ENCODE assay signal across 8 mouse cellular contexts in genomic region chr2:6871281-6872130, GRCm38 (mm10).
DNase-seq lines count a peak whose midpoint lies in the region; ATAC-seq and TF ChIP-seq lines count a peak whose summit lies in the region.

No protein-coding gene starts in this region.

- H3K4me3 ChIP-seq in kidney, embryonic 15.5 days (replicated peaks): peak overlapping the region; percentile 68
- H3K4me3 ChIP-seq in embryonic fibroblast, embryonic 13.5 days (ENCODE audit: insufficient read depth, low read length): peak overlapping the region; percentile 89
- peak overlapping the region; percentile 83 for H3K4me3 ChIP-seq in kidney, embryonic 16.5 days (ENCODE audit: low read length)
- peak overlapping the region; percentile 96 for H3K4me3 ChIP-seq in midbrain, embryonic 15.5 days

- peaks cover 12% of the 10 kb centered on the region; the same call in 1 of the 2 replicates for H3K4me1 ChIP-seq in kidney, embryonic 15.5 days
- peaks cover 6% of the 10 kb centered on the region for H3K4me1 ChIP-seq in embryonic fibroblast, embryonic 13.5 days (ENCODE audit: control insufficient read depth, insufficient read depth, low read length)
- peaks cover 7% of the 10 kb centered on the region for H3K4me1 ChIP-seq in kidney, embryonic 16.5 days (ENCODE audit: insufficient read depth, low read length)
- peaks cover 65% of the 10 kb centered on the region for H3K4me1 ChIP-seq in midbrain, embryonic 15.5 days

- TF ChIP-seq POLR2A in embryonic fibroblast, embryonic 13.5 days (IDR thresholded peaks at IDR 0.05; ENCODE audit: low read depth, low read length): no peak

- peak overlapping the region; percentile 28; the same call in 1 of the 2 replicates for H3K27ac ChIP-seq in kidney, embryonic 15.5 days
- no peak overlapping the region for H3K27ac ChIP-seq in embryonic fibroblast, embryonic 13.5 days (ENCODE audit: insufficient read depth, low read length)
- H3K27ac ChIP-seq in kidney, embryonic 16.5 days (ENCODE audit: low read length): peak overlapping the region; percentile 53; the same call in 1 of the 2 replicates
- H3K27ac ChIP-seq in midbrain, embryonic 15.5 days: peak overlapping the region; percentile 96

- H3K36me3 ChIP-seq in kidney, embryonic 15.5 days: no peaks in the 10 kb centered on the region
- H3K36me3 ChIP-seq in kidney, embryonic 16.5 days (ENCODE audit: insufficient read depth, low read length): no peaks in the 10 kb centered on the region
- no peaks in the 10 kb centered on the region for H3K36me3 ChIP-seq in midbrain, embryonic 15.5 days (replicated peaks)

- DNase-seq in kidney, adult 18-20 months: no peak
- DNase-seq in R1 (ENCODE audit: low read depth, low spot score): peak; percentile 57
- DNase-seq in left cerebral cortex, adult 11 months (ENCODE audit: low spot score): no peak

- H3K4me2 ChIP-seq in kidney, embryonic 15.5 days: peak overlapping the region; percentile 96
- peak overlapping the region; percentile 96 for H3K4me2 ChIP-seq in kidney, embryonic 16.5 days (replicated peaks; ENCODE audit: low read depth, low read length)
- H3K4me2 ChIP-seq in midbrain, embryonic 15.5 days: peak overlapping the region; percentile 67

- H3K9ac ChIP-seq in kidney, embryonic 15.5 days: peak overlapping the region; percentile 57
- peak overlapping the region; percentile 82 for H3K9ac ChIP-seq in kidney, embryonic 16.5 days (replicated peaks; ENCODE audit: low read length)
- peak overlapping the region; percentile 97 for H3K9ac ChIP-seq in midbrain, embryonic 15.5 days

- H3K27me3 ChIP-seq in kidney, embryonic 15.5 days: peaks cover 39% of the 10 kb centered on the region
- H3K27me3 ChIP-seq in kidney, embryonic 16.5 days (ENCODE audit: insufficient read depth, low read length): peaks cover 16% of the 10 kb centered on the region
- H3K27me3 ChIP-seq in midbrain, embryonic 15.5 days (replicated peaks): no peaks in the 10 kb centered on the region

- peak; percentile 71 for ATAC-seq in kidney, embryonic 15.5 days (replicated peaks; ENCODE audit: low FRiP score)
- no peak; the same call in 1 of the 2 replicates for ATAC-seq in kidney, embryonic 16.5 days (ENCODE audit: low FRiP score, low TSS enrichment)
- peak; percentile 56 for ATAC-seq in midbrain, embryonic 15.5 days (replicated peaks)
- no peak for ATAC-seq in erythroid progenitor cell, adult 5-6 weeks (replicated peaks; ENCODE audit: low FRiP score, poor library complexity, severe bottlenecking)

- WGBS in kidney, embryonic 15.5 days: 3% methylated on average over 40 of the region's 40 CpGs
- WGBS in kidney, embryonic 16.5 days: 3% methylated on average over 33 of the region's 40 CpGs
- 2% methylated on average over 40 of the region's 40 CpGs for WGBS in midbrain, embryonic 15.5 days

- TF ChIP-seq CTCF in embryonic fibroblast, embryonic 13.5 days (IDR thresholded peaks at IDR 0.05; ENCODE audit: borderline replicate concordance, insufficient read depth, low read length): no peak

- H3K9me3 ChIP-seq in kidney, embryonic 15.5 days (replicated peaks): no peaks in the 10 kb centered on the region
- H3K9me3 ChIP-seq in kidney, embryonic 16.5 days (ENCODE audit: low read length): no peaks in the 10 kb centered on the region
- no peaks in the 10 kb centered on the region for H3K9me3 ChIP-seq in midbrain, embryonic 15.5 days

Comparison
In these comparisons a context has a peak if more than half of its experiments do, and no peak if none do; other contexts are left out.
1. ATAC-seq: peak in kidney, embryonic 15.5 days (single experiment) and midbrain, embryonic 15.5 days (single experiment); none in kidney, embryonic 16.5 days (single experiment) and erythroid progenitor cell, adult 5-6 weeks (single experiment).
2. Peak in every context shown above with its lines, with median percentiles within 50 percentile points of each other: H3K4me2 ChIP-seq, H3K4me3 ChIP-seq and H3K9ac ChIP-seq.